Mouse (Mus musculus): ENCODE data around the gene Stk38l. TPM values are rescaled to one million over a fixed set of nuclear protein-coding genes. Genes with fewer than 3 reads are reported as not detected.

The Stk38l gene
- total RNA-seq (2021): 10 to 100 TPM; 10.2 to 10.9 TPM

DNA sequence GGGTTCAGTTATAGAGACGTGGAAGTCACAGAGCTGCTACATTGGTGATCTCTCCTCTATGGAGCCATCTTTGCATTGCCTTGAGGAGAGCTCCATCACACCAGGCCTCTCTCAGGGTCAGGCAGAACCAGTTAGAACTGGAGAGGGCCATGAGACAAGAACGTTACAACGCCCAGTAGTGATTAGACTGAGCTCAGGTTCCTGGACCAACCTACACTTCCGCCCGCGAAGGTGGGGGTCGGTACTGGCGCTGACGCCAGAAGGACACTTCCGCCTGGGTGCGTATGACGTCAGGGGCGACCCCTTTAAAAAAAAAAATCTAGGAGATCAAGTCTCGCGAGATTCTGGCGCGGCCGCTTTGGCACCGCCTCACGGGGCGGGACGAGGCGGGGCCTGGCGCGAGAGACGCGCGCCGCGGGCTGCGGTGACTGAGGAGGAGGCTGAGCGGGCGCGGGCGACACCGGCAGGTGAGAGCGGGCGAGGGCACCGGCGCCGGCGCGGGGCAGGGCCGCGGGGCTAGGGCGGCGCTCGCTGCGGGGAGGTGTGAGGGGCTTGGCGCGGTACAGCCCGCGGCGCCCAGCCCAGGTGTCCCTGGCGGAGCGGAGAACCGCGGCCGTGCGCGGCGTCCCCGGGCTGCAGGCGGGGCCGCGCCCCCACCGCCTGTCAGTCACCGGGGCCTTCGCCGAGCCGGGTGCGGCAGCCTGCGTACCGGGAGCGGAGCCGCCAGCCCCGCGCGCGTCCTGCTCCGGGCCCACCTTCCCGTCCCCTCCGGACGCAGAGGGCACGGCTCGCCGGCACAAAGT, at the start of gene Stk38l:
TSS of gene Stk38l (plus strand) at position 415 of the 803 bp plus-strand sequence.
- DNase-seq: peak; percentile 96
- intact Hi-C loops (cut with DNase I): no loop called here

DNA sequence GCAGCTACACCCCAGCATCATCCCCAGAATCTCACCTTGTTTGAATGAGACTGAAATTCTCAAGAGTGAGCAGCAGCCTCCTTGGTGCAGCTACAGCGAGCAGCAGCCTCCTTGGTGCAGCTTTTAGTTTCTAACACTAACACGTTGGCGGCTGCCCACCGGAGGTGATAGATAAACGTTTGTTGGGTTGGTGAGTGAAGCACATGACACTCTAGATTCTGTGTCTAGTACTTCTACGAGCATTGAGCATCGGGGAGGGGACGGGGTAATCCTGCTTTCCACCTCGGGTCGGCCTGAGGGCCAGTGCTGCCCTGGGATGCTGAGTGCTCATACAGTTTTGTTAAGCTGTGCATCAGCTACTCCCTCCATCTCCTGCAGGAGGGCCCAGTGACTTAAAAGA, 47.9 kb upstream of the Stk38l start:
- DNase-seq: no peak
- intact Hi-C loops (cut with DNase I): no loop called here

DNA sequence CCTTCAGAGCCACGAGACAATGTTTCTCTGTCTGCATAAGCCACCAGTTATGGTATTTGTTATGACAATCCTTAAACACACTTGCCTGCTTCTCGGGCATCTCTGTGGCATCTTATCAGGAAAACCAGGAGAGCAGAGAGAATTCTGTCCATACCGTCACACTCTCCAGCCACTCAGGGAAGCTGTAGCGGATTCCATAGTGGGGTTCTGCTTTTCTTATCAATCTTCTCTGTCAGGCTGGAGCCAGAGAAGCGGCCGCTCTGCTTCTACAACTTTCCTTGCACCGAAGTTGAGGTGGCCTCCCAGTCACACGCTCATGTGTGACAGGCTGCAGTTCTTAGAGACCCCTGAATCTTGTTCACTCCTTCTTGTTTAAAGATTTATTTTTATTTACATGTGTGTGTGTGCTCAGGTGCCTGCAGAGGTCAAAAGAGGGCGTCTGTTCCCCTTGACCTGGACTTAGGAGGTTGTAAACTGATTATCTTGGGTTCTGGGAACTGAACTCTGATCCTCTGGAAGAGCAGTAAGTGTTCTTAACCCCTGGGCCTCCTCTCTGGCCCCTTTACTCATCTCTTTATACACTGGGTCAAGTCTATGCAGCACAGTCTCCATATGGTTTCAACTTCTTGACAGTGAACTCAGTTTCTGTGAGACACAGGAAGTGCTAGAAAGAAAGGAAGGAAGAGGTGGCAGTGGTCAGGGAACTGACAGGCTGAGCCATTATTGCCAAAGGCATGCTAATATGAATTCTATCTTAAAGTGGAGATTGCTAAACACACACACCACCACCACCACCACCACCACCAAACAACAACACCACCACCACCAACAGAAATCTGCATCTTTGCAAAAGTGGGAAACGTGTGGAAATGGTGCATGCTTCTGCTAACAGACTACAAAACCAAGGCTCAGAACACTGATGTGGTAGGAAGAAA, 46.4 kb upstream of the Stk38l start:
- no peak for DNase-seq
- intact Hi-C loops (cut with DNase I): no loop called here

DNA sequence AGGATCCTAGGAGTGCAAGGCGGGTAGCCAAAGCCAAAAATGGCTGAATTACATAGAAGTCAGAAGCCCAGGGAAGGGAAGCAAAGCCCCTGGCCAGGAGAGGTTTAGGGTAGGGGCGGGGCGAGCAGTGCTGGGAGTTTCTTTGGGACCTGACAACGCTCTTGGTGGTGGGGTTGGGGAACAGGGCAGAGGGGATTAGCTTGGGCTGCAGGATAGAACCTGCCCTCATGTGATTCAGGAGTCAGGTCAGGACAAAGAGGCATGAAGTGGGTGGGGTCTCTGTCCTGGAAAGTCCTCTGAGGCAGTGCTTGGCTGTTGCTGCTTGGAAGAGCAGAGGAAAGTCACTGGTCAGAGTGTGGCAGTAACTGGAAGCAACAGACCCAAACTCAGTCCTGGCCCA, 40.9 kb upstream of the Stk38l start:
- intact Hi-C loops (cut with DNase I): no loop called here
- no peak for DNase-seq

DNA sequence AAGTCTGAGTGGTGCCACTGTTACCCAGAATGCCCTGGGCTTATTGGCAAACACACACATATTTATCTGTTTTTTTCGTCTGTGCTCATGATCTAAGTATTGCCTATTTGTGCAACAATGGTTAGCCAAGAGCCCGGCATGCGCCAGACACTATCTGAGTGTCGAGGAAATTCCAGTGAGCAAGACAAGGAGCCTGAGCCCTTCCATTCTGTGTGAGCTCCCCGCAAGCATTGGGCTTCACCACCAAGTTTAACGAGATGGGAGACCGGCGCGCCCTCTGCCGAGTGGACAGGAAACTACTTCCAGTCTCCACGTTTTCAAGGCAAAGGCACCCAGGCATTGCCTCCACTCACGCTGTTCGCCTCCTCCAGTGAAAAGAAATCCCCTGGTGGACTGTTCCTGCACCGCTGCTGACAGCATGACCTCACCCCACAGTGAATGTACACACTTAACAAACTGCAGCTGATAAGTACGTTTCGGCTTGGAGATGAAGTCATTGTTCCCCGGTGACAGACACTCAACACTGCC, 39.0 kb upstream of the Stk38l start:
- intact Hi-C loops (cut with DNase I): no loop called here
- peak; percentile 5 for DNase-seq

- no peak for DNase-seq
- intact Hi-C loops (cut with DNase I): no loop called here
Measured at GRCm38 (mm10) chr6:146686463-146687196, 38.2 kb upstream of the Stk38l start.

GRCm38 (mm10) chr6:146688010-146688409, 36.8 kb upstream of the Stk38l start:
- intact Hi-C loops (cut with DNase I): no loop called here
- DNase-seq: no peak

DNA sequence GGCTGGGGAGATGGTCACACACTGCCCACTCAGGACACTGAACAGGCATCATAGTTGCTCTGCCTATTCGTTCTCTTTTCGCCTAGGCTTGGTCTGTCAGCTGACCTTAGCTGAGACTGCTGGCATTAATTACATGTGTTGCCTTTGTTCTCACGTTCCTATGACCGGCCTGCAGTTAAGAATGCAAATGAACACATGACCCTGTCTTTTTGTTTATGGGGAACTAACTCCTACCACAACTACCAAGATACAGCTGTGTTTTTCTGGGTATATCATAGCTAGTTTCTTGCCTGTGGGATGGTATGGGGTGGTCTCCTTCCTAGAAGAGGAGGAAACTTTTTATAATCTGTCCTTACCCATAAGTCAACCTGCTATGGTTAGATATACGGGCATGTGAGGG, 35.9 kb upstream of the Stk38l start:
- intact Hi-C loops (cut with DNase I): no loop called here
- DNase-seq: no peak

- DNase-seq: no peak
- intact Hi-C loops (cut with DNase I): no loop called here
Measured at GRCm38 (mm10) chr6:146697767-146698166, 27.0 kb upstream of the Stk38l start.

DNA sequence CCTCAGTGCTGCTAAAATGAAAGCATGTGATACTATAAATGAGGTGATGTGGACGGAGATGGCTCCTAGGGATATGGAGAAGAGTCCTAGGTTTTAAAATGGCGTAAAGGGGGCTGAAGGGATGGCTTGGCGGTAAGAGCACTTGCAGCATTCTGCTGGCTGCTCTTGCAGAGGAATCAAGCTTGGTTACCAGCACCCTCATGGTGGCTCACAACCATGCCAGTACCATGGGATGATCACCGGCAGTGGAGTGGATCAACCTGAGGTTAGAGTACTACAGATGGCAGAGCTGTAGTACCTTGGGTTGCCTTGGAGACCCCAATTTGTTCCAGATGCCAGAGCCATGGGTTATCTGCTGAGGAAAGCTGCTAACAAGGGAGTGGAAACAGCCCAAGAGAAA, 26.4 kb upstream of the Stk38l start:
- intact Hi-C loops (cut with DNase I): no loop called here
- no peak for DNase-seq

DNA sequence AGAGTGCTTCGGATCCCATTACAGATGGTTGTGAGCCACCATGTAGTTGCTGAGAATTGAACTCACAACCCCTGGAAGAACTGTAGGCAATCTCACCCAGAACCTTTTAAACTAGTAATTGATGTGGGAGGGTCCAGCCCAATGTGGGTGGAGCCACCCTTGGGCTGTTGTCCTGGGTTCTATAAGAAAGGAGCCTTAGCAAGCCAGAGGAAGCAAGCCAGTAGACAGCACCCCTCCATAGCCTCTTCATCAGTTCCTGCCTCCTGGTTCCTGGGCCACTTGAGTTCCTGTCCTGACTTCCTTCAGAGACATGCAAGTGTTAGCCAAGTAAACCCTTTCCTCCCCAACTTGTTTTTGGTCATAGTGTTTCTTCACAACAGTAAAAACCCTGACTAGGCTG, 24.3 kb upstream of the Stk38l start:
- intact Hi-C loops (cut with DNase I): no loop called here
- DNase-seq: no peak

DNA sequence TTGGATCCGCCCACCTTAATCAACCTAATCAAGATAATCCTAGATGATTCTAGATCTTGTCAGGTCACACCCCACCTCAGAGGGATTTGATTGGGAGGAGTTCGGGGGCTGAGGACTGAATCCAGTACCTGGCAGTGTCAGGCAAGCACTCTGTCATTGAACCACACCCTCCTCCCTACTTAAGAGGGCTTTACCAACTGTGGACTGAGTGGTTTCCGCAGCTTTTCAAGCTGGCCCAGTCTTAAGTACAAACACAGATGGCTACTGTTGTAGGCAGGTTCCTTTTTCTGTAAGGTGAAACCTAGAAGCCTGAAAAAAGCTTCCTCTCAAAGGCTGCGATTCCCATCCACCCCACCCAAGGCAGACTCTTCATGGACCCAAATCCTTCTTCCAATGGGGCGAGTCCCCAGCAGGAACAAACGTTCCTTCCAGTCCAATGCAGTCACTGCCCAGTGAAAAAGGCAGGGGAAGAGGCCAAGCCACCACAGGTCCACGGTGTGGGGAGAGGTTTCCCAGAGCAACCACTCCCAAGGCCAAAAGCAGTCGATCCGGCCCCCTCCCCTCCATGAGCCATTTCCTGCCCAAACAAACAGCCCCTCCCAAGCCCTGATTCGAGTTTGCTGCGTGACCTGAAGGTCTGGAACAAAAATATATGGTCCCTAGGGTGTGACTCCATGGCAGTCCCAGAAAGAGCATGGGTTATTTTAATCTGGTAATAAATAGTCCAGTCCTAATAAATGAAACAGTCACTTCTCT, 22.5 kb upstream of the Stk38l start:
- intact Hi-C loops (cut with DNase I): no loop called here
- no peak for DNase-seq

DNA sequence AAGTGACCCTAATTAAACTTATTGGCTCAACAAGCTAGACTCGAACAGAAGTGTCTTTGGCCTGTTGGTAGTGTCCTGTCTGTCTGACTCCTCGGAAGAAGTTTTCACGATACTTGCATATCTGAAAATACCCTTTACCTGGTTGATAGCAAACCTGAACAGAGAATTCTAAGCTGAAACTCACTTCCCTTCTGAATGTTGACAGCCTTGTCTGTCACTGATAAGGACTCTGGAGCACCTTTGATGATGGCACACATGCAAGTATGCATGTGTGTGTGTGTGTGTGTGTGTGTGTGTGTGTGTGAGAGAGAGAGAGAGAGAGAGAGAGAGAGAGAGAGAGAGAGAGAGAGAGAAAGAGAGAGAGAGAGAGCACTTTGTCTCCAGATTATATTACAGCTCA, 21.4 kb upstream of the Stk38l start:
- intact Hi-C loops (cut with DNase I): no loop called here
- DNase-seq: no peak

DNA sequence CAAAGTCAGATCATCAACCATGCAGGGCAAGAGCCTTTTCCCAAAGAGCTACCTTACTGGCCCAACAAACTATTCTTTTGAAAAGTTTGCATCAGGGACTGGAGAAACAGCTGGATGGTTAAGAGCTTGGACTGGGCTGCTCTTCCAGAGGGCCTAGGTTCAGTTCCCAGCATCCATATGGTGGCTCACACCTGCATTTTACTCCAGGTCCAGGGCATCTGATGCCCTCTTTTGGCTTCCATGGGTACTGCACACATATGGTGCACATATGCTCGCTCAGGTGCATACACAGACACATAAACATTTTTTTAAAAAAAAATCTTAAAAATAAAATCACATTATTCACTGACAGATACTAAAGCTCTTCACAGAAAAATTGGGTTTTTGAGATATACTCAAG, 19.2 kb upstream of the Stk38l start:
- intact Hi-C loops (cut with DNase I): no loop called here
- no peak for DNase-seq

DNA sequence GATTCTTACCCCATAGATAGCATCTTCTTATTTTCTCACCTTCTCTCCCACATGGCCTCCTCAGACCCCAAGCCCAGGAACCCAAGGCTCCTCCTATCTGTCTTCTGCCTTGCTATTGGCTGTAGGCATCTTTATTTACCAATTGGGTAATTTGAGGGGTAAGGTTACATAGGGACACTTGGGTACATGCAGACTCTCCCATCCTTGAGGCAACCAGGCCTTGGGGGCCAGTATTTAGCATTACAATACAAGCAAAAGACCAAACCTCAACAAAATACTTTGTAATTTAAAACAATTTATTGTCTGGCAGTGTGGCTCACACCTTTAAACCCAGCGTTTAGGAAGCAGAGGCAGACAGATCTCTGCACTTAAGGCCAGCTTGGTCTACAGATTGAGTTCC, 5.2 kb upstream of the Stk38l start:
- intact Hi-C loops (cut with DNase I): no loop called here
- no peak for DNase-seq

GRCm38 (mm10) chr6:146723805-146724204, 990 bp upstream of the Stk38l start:
- DNase-seq: no peak
- intact Hi-C loops (cut with DNase I): no loop called here

GRCm38 (mm10) chr6:146725384-146725791, 593 bp downstream of the Stk38l start:
- no peak for DNase-seq
- intact Hi-C loops (cut with DNase I): no loop called here

- intact Hi-C loops (cut with DNase I): no loop called here
- no peak for DNase-seq
Measured at GRCm38 (mm10) chr6:146731031-146731430, 6.2 kb downstream of the Stk38l start.

DNA sequence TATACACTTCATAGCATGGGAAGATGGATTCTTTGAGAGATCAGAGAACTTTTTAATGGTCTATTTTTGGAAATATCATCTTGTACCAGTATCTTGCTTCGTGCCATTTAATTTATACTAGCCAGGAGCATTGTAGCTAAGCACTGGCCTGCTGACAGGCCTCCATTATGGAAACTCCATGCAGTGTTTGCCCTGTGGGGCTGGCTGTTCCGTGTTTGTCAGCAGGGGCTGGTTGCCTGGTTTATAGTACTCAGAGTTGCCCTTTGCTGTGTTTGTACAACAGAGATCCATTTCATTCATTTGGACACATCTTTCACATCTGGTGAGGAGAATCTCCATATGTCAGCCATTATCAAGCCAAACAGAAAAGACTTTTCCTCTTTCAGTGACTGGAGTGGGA, 6.9 kb downstream of the Stk38l start:
- intact Hi-C loops (cut with DNase I): no loop called here
- DNase-seq: no peak

GRCm38 (mm10) chr6:146732232-146732631, 7.4 kb downstream of the Stk38l start:
- intact Hi-C loops (cut with DNase I): no loop called here

More at GRCm38 (mm10) chr6:146732232-146732631, 7.4 kb downstream of the Stk38l start:
- DNase-seq: no peak

Data from left cerebral cortex, postnatal 4 days (tissue).